Mouse (Mus musculus): ENCODE data around the gene Smg6. TPM values are rescaled to one million over a fixed set of nuclear protein-coding genes. Genes with fewer than 3 reads are reported as not detected.

Gene Smg6
- polyA plus RNA-seq, 1 experiment from 2014 or later: 19.9 TPM

DNA sequence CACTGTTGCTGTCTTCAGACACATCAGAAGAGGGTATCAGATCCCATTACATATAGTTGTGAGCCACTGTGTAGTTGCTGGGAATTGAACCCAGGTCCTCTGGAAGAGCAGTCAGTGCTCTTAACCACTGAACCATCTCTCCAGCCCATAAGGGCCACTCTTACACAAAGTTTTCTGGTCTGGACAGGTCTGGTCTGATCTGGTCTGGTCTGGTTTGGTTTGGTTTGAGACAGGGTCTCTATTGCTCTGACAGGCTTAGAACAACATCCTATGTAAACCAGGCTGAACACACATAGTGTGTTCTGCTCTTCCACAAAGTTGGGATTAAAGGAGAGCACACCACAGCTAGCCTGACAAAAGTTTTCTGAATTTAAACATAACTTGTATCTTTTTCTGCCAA is 30.4 kb downstream of the Smg6 start:
- Histone ChIP-seq H3K9me3 (ENCODE audit: control insufficient read depth, low read depth, low read length) (no peaks in the 10 kb centered on the region), H3K27me3 (ENCODE audit: control insufficient read depth, insufficient read depth, low read length) (no peaks in the 10 kb centered on the region), H3K9ac (replicated peaks; ENCODE audit: low read depth, low read length) (no peak overlapping the region), H3K36me3 (ENCODE audit: control insufficient read depth, insufficient read depth, low read length) (peaks cover 14% of the 10 kb centered on the region; the same call in 1 of the 2 replicates), H3K4me3 (ENCODE audit: low read depth, low read length) (no peak overlapping the region), H3K4me1 (ENCODE audit: control insufficient read depth, insufficient read depth, low read length) (no peaks in the 10 kb centered on the region), H3K27ac (ENCODE audit: low read length) (no peak overlapping the region), H3K4me2 (replicated peaks; ENCODE audit: low read depth, low read length) (no peak overlapping the region)
- no peak for ATAC-seq (ENCODE audit: insufficient number of reproducible peaks, insufficient read depth, low FRiP score, low read depth)

DNA sequence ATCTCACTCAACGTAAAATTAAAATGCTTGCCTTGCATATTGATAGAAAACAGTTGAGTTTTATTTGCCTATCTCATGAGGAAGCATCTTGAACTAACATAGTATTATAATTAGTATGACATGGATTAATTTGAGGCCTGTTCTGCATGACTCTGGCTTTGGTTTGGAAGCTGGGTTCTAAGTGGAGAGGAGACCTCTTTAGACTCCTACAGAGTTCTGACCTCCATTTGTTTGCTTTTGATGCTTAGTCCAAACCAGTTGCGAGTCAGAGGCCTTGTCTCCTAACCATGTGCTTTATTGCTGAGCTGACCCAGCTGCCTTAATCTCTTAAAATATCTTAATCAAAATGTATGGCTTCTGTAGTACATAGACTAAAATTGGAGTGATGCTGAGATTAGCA is 32.0 kb downstream of the Smg6 start:
- Histone ChIP-seq H3K9me3 (ENCODE audit: control insufficient read depth, low read depth, low read length) (no peaks in the 10 kb centered on the region), H3K27me3 (ENCODE audit: control insufficient read depth, insufficient read depth, low read length) (no peaks in the 10 kb centered on the region), H3K4me3 (ENCODE audit: low read depth, low read length) (no peak overlapping the region), H3K4me2 (replicated peaks; ENCODE audit: low read depth, low read length) (no peak overlapping the region), H3K4me1 (ENCODE audit: control insufficient read depth, insufficient read depth, low read length) (no peaks in the 10 kb centered on the region), H3K27ac (ENCODE audit: low read length) (no peak overlapping the region), H3K9ac (replicated peaks; ENCODE audit: low read depth, low read length) (no peak overlapping the region), H3K36me3 (ENCODE audit: control insufficient read depth, insufficient read depth, low read length) (peaks cover 10% of the 10 kb centered on the region; the same call in 1 of the 2 replicates)
- ATAC-seq (ENCODE audit: insufficient number of reproducible peaks, insufficient read depth, low FRiP score, low read depth): no peak
- WGBS: 83% methylated on average over 2 of the region's 2 CpGs

DNA sequence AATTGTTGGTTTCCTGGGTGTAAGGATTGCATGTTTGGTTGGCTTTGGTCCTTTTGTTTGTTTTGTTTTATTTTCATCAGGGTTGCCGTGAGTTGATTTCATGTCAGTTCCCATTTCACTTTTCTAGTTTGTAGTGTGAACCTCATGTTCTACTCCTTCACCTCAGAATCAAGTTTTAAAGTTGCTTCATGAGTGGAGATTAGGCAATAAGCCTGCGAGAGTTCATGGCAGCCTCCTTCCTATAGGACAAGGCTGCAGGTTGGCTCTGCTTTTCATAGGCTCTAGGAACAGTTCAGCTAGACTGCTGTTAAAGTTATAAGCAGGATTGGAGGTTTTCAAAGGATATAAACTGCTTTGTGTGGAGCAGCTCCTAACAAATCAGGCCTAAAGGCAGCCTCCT is 33.9 kb downstream of the Smg6 start:
- Histone ChIP-seq H3K4me1 (ENCODE audit: control insufficient read depth, insufficient read depth, low read length) (no peaks in the 10 kb centered on the region), H3K27ac (ENCODE audit: low read length) (no peak overlapping the region), H3K36me3 (ENCODE audit: control insufficient read depth, insufficient read depth, low read length) (peaks cover 5% of the 10 kb centered on the region; the same call in 1 of the 2 replicates), H3K4me3 (ENCODE audit: low read depth, low read length) (no peak overlapping the region), H3K4me2 (replicated peaks; ENCODE audit: low read depth, low read length) (no peak overlapping the region), H3K27me3 (ENCODE audit: control insufficient read depth, insufficient read depth, low read length) (no peaks in the 10 kb centered on the region), H3K9ac (replicated peaks; ENCODE audit: low read depth, low read length) (no peak overlapping the region), H3K9me3 (ENCODE audit: control insufficient read depth, low read depth, low read length) (no peaks in the 10 kb centered on the region)
- WGBS: 82% methylated on average over 2 of the region's 2 CpGs
- no peak for ATAC-seq (ENCODE audit: insufficient number of reproducible peaks, insufficient read depth, low FRiP score, low read depth)

DNA sequence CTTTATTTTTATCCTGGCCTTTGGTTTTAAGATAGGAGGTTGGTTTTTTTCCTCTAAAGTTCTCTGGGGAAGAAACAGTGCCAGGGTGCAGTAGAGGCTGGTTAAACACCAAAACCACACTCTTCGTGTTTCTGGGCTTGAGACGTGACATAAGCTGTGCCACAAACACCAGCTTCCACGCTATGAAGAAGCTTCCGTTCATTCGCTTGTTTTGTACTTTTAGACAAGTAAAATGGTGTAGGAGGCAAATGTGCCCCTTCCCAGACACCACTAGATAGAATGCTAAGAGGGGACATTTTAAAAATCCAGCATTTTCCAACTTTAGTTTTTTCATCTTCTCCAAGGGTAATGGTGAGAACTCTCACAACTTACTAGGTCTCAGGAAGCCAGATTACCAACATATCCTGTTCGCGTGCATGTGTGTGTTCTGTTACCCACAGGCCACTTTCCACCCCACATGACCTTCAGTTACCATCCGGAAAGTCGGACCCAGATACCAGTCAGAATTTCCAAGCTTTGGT is 34.5 kb downstream of the Smg6 start:
- no peak for ATAC-seq (ENCODE audit: insufficient number of reproducible peaks, insufficient read depth, low FRiP score, low read depth)

DNA sequence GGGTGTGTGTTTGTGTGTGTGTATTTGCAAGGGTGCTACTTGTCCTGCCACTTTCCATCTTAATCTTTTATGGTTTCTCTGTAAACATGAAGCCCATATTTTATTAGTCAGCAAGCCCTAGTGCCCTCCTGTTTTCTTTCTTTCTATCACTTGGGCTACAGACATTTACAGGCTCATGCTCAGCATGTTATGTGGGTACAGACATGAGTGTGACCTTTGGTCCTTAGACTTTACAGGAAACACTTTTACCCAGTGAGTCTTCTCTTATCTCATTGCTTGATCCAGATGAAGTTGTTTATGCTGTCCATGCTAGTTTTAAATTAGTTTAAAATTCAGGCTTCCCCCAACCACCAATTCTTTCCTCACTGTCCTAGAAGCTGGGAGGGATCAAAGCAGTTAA is 36.3 kb downstream of the Smg6 start:
- H3K36me3 ChIP-seq (ENCODE audit: control insufficient read depth, insufficient read depth, low read length): peaks cover 2% of the 10 kb centered on the region; the same call in 1 of the 2 replicates
- H3K27ac ChIP-seq (ENCODE audit: low read length): no peak overlapping the region
- H3K4me3 ChIP-seq (ENCODE audit: low read depth, low read length): no peak overlapping the region
- no peaks in the 10 kb centered on the region for H3K4me1 ChIP-seq (ENCODE audit: control insufficient read depth, insufficient read depth, low read length)
- ATAC-seq (ENCODE audit: insufficient number of reproducible peaks, insufficient read depth, low FRiP score, low read depth): no peak
- no peaks in the 10 kb centered on the region for H3K9me3 ChIP-seq (ENCODE audit: control insufficient read depth, low read depth, low read length)
- H3K9ac ChIP-seq (replicated peaks; ENCODE audit: low read depth, low read length): no peak overlapping the region
- H3K27me3 ChIP-seq (ENCODE audit: control insufficient read depth, insufficient read depth, low read length): no peaks in the 10 kb centered on the region
- H3K4me2 ChIP-seq (replicated peaks; ENCODE audit: low read depth, low read length): no peak overlapping the region

More for the DNA sequence above, 34.5 kb downstream of the Smg6 start:
- Histone ChIP-seq H3K36me3 (ENCODE audit: control insufficient read depth, insufficient read depth, low read length) (peaks cover 5% of the 10 kb centered on the region; the same call in 1 of the 2 replicates), H3K27ac (ENCODE audit: low read length) (no peak overlapping the region), H3K4me2 (replicated peaks; ENCODE audit: low read depth, low read length) (no peak overlapping the region), H3K4me1 (ENCODE audit: control insufficient read depth, insufficient read depth, low read length) (no peaks in the 10 kb centered on the region), H3K9ac (replicated peaks; ENCODE audit: low read depth, low read length) (no peak overlapping the region), H3K27me3 (ENCODE audit: control insufficient read depth, insufficient read depth, low read length) (no peaks in the 10 kb centered on the region), H3K9me3 (ENCODE audit: control insufficient read depth, low read depth, low read length) (no peaks in the 10 kb centered on the region), H3K4me3 (ENCODE audit: low read depth, low read length) (no peak overlapping the region)
- WGBS: 93% methylated on average over 9 of the region's 9 CpGs

DNA sequence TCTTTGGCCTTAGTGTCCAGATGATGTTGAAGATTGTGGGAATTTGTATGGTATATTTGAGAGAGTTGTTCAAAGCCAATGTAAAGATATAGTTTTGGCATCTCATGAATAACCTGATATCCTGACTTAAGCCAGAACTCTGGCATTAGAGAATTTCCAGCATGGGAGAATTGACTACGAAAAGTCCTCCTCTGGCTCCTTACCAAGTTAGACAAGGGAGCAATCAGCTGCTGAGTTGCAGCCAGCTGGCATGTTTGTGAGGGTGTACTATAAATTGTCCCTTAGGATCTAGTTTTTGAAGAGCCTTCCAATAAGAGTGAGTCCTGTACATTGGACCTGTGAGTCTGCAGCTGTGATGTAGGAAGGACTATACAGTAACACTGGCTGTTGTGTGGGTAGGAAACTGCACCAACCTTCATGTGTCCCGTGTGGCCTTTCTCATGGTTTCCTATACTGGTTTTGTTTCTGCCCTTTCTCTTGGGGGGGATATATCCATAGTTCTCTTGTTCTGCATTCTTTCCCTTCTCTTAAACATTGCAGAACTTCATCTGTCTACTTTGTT is 37.3 kb downstream of the Smg6 start:
- Histone ChIP-seq H3K4me1 (ENCODE audit: control insufficient read depth, insufficient read depth, low read length) (no peaks in the 10 kb centered on the region), H3K9me3 (ENCODE audit: control insufficient read depth, low read depth, low read length) (no peaks in the 10 kb centered on the region), H3K4me2 (replicated peaks; ENCODE audit: low read depth, low read length) (no peak overlapping the region), H3K27me3 (ENCODE audit: control insufficient read depth, insufficient read depth, low read length) (no peaks in the 10 kb centered on the region), H3K27ac (ENCODE audit: low read length) (no peak overlapping the region), H3K9ac (replicated peaks; ENCODE audit: low read depth, low read length) (no peak overlapping the region), H3K4me3 (ENCODE audit: low read depth, low read length) (no peak overlapping the region), H3K36me3 (ENCODE audit: control insufficient read depth, insufficient read depth, low read length) (no peaks in the 10 kb centered on the region)
- no peak for ATAC-seq (ENCODE audit: insufficient number of reproducible peaks, insufficient read depth, low FRiP score, low read depth)
- 64% methylated on average over 2 of the region's 2 CpGs for WGBS

DNA sequence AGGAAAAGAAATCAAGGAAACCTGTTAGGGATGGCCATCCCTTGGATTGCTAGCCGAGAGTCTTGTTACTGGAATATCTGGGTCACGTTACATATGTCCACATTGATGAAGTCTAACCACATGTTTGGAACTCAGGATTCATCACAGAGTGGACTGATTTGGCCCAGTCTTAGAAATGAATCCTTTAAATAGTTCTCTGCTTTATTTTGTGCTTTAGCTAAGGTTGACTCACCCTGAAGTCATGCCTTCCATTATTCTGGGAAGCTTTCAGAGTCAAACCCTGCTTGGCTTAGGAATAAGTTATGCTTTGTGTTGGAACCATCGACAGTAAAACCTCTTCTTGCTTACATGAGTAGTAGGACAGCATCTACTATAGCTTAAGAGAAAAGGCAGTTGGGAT is 39.9 kb downstream of the Smg6 start:
- H3K9ac ChIP-seq (replicated peaks; ENCODE audit: low read depth, low read length): no peak overlapping the region
- H3K4me3 ChIP-seq (ENCODE audit: low read depth, low read length): no peak overlapping the region
- no peaks in the 10 kb centered on the region for H3K36me3 ChIP-seq (ENCODE audit: control insufficient read depth, insufficient read depth, low read length)
- H3K4me2 ChIP-seq (replicated peaks; ENCODE audit: low read depth, low read length): no peak overlapping the region
- no peak overlapping the region for H3K27ac ChIP-seq (ENCODE audit: low read length)
- ATAC-seq (ENCODE audit: insufficient number of reproducible peaks, insufficient read depth, low FRiP score, low read depth): no peak
- H3K4me1 ChIP-seq (ENCODE audit: control insufficient read depth, insufficient read depth, low read length): no peaks in the 10 kb centered on the region
- WGBS: 92% methylated on average over 3 of the region's 3 CpGs
- no peaks in the 10 kb centered on the region for H3K9me3 ChIP-seq (ENCODE audit: control insufficient read depth, low read depth, low read length)
- no peaks in the 10 kb centered on the region for H3K27me3 ChIP-seq (ENCODE audit: control insufficient read depth, insufficient read depth, low read length)

DNA sequence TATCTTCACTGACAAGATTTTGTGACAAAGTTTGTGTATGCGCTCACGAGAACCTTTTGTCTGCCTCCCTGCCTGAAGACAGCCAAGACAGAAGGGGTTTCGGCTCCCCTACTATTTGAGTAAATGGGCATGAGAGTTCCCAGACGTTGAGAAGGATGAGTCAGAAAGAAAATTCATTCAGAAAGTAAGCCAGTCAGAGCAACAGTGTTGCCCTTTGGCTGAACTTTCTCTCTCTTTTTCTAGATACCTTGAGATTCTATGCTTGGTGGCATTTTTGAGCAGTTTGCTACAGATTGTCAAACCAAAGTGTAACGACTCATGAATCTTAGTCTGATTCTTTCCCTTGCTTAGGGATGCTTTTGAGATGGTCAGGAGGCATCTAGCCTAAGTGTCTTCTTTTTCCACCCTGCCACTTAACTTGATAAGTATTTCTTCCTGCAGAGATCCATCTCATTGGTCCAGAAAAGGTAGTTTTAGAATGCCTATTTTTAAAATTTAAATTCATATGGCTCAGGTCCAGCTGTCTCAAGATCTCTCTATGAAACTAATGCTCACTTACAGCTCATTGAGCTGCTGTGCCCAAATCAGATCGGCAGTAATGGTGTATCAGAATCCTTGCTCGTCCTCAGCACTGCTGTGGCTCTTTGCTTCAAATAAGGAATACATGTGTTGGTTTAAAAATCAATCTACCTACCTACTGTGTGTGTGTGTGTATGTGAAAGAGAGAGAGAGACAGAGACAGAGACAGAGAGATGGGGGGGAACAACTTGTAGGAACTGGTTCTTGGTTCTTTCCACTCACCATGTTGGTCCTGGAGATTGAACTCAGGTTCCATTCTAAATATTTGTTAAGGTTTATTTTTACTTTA is 47.9 kb downstream of the Smg6 start:
- no peak for ATAC-seq (ENCODE audit: insufficient number of reproducible peaks, insufficient read depth, low FRiP score, low read depth)
- Histone ChIP-seq H3K4me2 (replicated peaks; ENCODE audit: low read depth, low read length) (no peak overlapping the region), H3K27ac (ENCODE audit: low read length) (no peak overlapping the region), H3K9me3 (ENCODE audit: control insufficient read depth, low read depth, low read length) (no peaks in the 10 kb centered on the region), H3K4me3 (ENCODE audit: low read depth, low read length) (no peak overlapping the region), H3K4me1 (ENCODE audit: control insufficient read depth, insufficient read depth, low read length) (no peaks in the 10 kb centered on the region), H3K9ac (replicated peaks; ENCODE audit: low read depth, low read length) (no peak overlapping the region), H3K27me3 (ENCODE audit: control insufficient read depth, insufficient read depth, low read length) (no peaks in the 10 kb centered on the region), H3K36me3 (ENCODE audit: control insufficient read depth, insufficient read depth, low read length) (no peaks in the 10 kb centered on the region)
- 76% methylated on average over 7 of the region's 7 CpGs for WGBS

All from stomach, embryonic 14.5 days (tissue).